In genomic region chr8:46686664-46687336, GRCm38 (mm10) we compare ENCODE assay signal across 8 mouse cellular contexts. TPM values are rescaled to one million over a fixed set of nuclear protein-coding genes. Genes with fewer than 3 reads are reported as not detected.
A peak's percentile ranks its signal among the peaks of the same experiment; 100 is the strongest.
DNase-seq lines count a peak whose midpoint lies in the region; ATAC-seq and TF ChIP-seq lines count a peak whose summit lies in the region.

No protein-coding gene starts in this region.

- H3K9me3 ChIP-seq in G1E (replicated peaks) = no peaks in the 10 kb centered on the region
- H3K9me3 ChIP-seq in forebrain, postnatal 0 days (ENCODE audit: low read length) = no peaks in the 10 kb centered on the region
- no peaks in the 10 kb centered on the region for H3K9me3 ChIP-seq in lung, embryonic 15.5 days

- H3K4me1 ChIP-seq in G1E (ENCODE audit: insufficient read depth, low read depth, low read length) = peaks cover 5% of the 10 kb centered on the region
- H3K4me1 ChIP-seq in forebrain, postnatal 0 days (ENCODE audit: insufficient read depth) = no peaks in the 10 kb centered on the region
- no peaks in the 10 kb centered on the region for H3K4me1 ChIP-seq in lung, embryonic 15.5 days

- peak; percentile 99 for ATAC-seq in G1E (ENCODE audit: extremely low read depth, insufficient number of reproducible peaks, low FRiP score, poor library complexity, severe bottlenecking)
- ATAC-seq in forebrain, postnatal 0 days = peak; percentile 100
- ATAC-seq in lung, embryonic 15.5 days (ENCODE audit: borderline replicate concordance, extremely low read depth, low FRiP score, low TSS enrichment) = peak; percentile 99

- 2% methylated on average over 19 of the region's 19 CpGs for WGBS in forebrain, postnatal 0 days
- WGBS in lung, embryonic 15.5 days = under 1% methylated on average over 19 of the region's 19 CpGs

- peak overlapping the region; percentile 88 for H3K27ac ChIP-seq in forebrain, postnatal 0 days (ENCODE audit: low read depth, low read length)
- H3K27ac ChIP-seq in lung, embryonic 15.5 days = peak overlapping the region; percentile 84

- peak overlapping the region; percentile 71 for H3K4me3 ChIP-seq in G1E (ENCODE audit: low read depth, low read length)
- H3K4me3 ChIP-seq in forebrain, postnatal 0 days (ENCODE audit: low read depth, low read length) = peak overlapping the region; percentile 51
- peak overlapping the region; percentile 62 for H3K4me3 ChIP-seq in lung, embryonic 15.5 days

- 0 out of 2 replicates have a peak, but pooled peaks cover 5% of the 10 kb centered on the region for H3K27me3 ChIP-seq in G1E (ENCODE audit: insufficient read depth, low read length)
- no peaks in the 10 kb centered on the region for H3K27me3 ChIP-seq in forebrain, postnatal 0 days (ENCODE audit: insufficient read depth, low read length)
- H3K27me3 ChIP-seq in lung, embryonic 15.5 days = no peaks in the 10 kb centered on the region

- peak overlapping the region; percentile 44 for H3K4me2 ChIP-seq in forebrain, postnatal 0 days (ENCODE audit: low read depth)
- H3K4me2 ChIP-seq in lung, embryonic 15.5 days = peak overlapping the region; percentile 50

- no peak for TF ChIP-seq CTCF in G1E (IDR thresholded peaks at IDR 0.05; ENCODE audit: low read depth, low read length)
- TF ChIP-seq CTCF in forebrain, postnatal 0 days (IDR thresholded peaks at IDR 0.05; ENCODE audit: low read depth) = peak; percentile 61

- no peaks in the 10 kb centered on the region for H3K36me3 ChIP-seq in G1E (replicated peaks)
- no peaks in the 10 kb centered on the region for H3K36me3 ChIP-seq in forebrain, postnatal 0 days (ENCODE audit: insufficient read depth)
- H3K36me3 ChIP-seq in lung, embryonic 15.5 days = no peaks in the 10 kb centered on the region

- H3K9ac ChIP-seq in forebrain, postnatal 0 days = peak overlapping the region; percentile 65
- H3K9ac ChIP-seq in lung, embryonic 15.5 days = peak overlapping the region; percentile 69

- DNase-seq in G1E (ENCODE audit: low spot score) = peak; percentile 82
- DNase-seq in cerebellum, adult 18-20 months = peak; percentile 93 to 96
- DNase-seq in forebrain, postnatal 0 days = peak; percentile 97
- peak; percentile 92 for DNase-seq in heart, postnatal 4 days
- DNase-seq in layer of hippocampus, adult 8-10 months (ENCODE audit: low spot score in 2 of 2) = peak; percentile 92 to 95
- peak; percentile 85 for DNase-seq in ovary, adult 18-20 months (ENCODE audit: low spot score)
- peak; percentile 93 for DNase-seq in thymus, postnatal 0 days (ENCODE audit: low spot score)

RNA-seq across cellular contexts. Expression of gene Irf2, which starts 52.7 kb away (rescaled TPM):
- total RNA-seq in G1E (2014; fragmentation: Nextera tagmentation) = 106 and 111 TPM in 2 replicates
- 8.8 and 13.4 TPM in 2 replicates for total RNA-seq in G1E (2017)
- polyA plus RNA-seq in G1E (2012) = 13.4 and 16.3 TPM in 2 replicates
- total RNA-seq in forebrain, postnatal 0 days (2014; rRNA removed) = 3.0 and 8.5 TPM in 2 replicates
- 5.4 and 9.1 TPM in 2 replicates for polyA plus RNA-seq in forebrain, postnatal 0 days (2015; fragmentation: Nextera tagmentation; extraction: Ambion mirVana)
- 10 to 100 TPM; 29.6 to 36.3 TPM for total RNA-seq in heart, postnatal 4 days (2021)
- 10 to 100 TPM; 50.8 to 60.3 (median 54.0) TPM for total RNA-seq in layer of hippocampus, adult 8-10 months (2022)
- 30.2 and 33.7 TPM in 2 replicates for polyA plus RNA-seq in lung, embryonic 15.5 days (2015; fragmentation: Nextera tagmentation; extraction: Ambion mirVana)
- polyA plus RNA-seq in thymus, postnatal 0 days (2015; fragmentation: Nextera tagmentation; extraction: Ambion mirVana) = 54.9 and 57.8 TPM in 2 replicates

Comparison
In these comparisons a context has a peak if more than half of its experiments do, and no peak if none do; other contexts are left out.
1. Peak in every context shown above with its lines: DNase-seq, ATAC-seq, H3K4me3 ChIP-seq and H3K27ac ChIP-seq.